ENCODE assay signal across 15 mouse cellular contexts in the genomic region with DNA sequence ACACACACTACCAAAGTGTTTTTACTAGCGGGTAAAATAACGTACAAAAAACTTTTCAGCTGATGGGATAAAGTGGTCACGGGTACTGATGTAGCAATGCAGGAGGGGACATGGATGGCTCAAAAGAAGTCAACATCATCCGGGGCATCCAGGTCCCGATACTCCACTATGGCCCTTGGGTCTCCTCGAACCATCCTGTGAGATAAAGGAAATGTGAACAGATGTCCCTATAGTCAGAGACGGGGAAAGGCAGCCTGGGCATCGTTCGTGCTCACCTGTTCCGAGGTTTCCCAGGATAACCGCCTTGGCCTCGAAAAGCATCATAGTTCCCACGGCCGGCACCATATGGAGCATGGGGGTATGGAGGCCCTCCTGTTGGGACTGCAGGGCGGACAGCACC. TPM values are rescaled to one million over a fixed set of nuclear protein-coding genes. Genes with fewer than 3 reads are reported as not detected.
DNase-seq lines count a peak whose midpoint lies in the region; ATAC-seq lines count a peak whose summit lies in the region.
"Had no signal": no experiment of that assay in that cellular context is flagged by ENCODE, and none has a peak within 500 bp of the region (broad histone marks: within the 10 kb centered on the region; RNA-seq: fewer than 3 reads in every experiment).

No protein-coding gene starts in this region.

- intact Hi-C loops in heart, postnatal 14 days (cut with DNase I), result no loop called here

- H3K27me3 ChIP-seq in heart, embryonic 10.5 days (ENCODE audit: insufficient read depth, poor library complexity, severe bottlenecking), result peaks cover 22% of the 10 kb centered on the region
- peaks cover 25% of the 10 kb centered on the region for H3K27me3 ChIP-seq in midbrain, embryonic 10.5 days (ENCODE audit: low read depth, poor library complexity, severe bottlenecking)
- peaks cover 20% of the 10 kb centered on the region for H3K27me3 ChIP-seq in midbrain, embryonic 13.5 days
- H3K27me3 ChIP-seq in limb, embryonic 10.5 days (ENCODE audit: low read depth, poor library complexity, severe bottlenecking), result peaks cover 26% of the 10 kb centered on the region
- no peaks in the 10 kb centered on the region for H3K27me3 ChIP-seq in liver, embryonic 16.5 days (ENCODE audit: control insufficient read depth, insufficient read depth, low read depth, low read length)

- ATAC-seq in midbrain, embryonic 13.5 days, result no peak
- no peak for ATAC-seq in liver, embryonic 16.5 days (ENCODE audit: low read depth)
- no peak for ATAC-seq in monocyte, adult 5-6 weeks (replicated peaks; ENCODE audit: insufficient number of reproducible peaks, low FRiP score, low TSS enrichment, poor library complexity, severe bottlenecking)
- ATAC-seq: lung, postnatal 0 days had no signal

- H3K9ac ChIP-seq in midbrain, embryonic 13.5 days (replicated peaks), result no peak overlapping the region
- no peak overlapping the region for H3K9ac ChIP-seq in liver, embryonic 16.5 days (ENCODE audit: low read depth, low read length)

- peaks cover 35% of the 10 kb centered on the region for H3K4me1 ChIP-seq in heart, embryonic 10.5 days
- peaks cover 40% of the 10 kb centered on the region for H3K4me1 ChIP-seq in midbrain, embryonic 10.5 days
- peaks cover 25% of the 10 kb centered on the region for H3K4me1 ChIP-seq in midbrain, embryonic 13.5 days (replicated peaks)
- H3K4me1 ChIP-seq in limb, embryonic 10.5 days, result peaks cover 36% of the 10 kb centered on the region
- peaks cover 43% of the 10 kb centered on the region for H3K4me1 ChIP-seq in liver, embryonic 16.5 days (ENCODE audit: control insufficient read depth, low read depth, low read length)

- DNase-seq in heart, embryonic 10.5 days (ENCODE audit: low spot score), result no peak
- DNase-seq in heart, postnatal 14 days, result no peak
- DNase-seq in midbrain, embryonic 10.5 days (ENCODE audit: low spot score), result no peak
- DNase-seq in limb, embryonic 10.5 days (ENCODE audit: low spot score), result no peak
- DNase-seq: adrenal gland, postnatal 10 days; kidney, postnatal 10 days; left cerebral cortex, postnatal 4 days; thymus, postnatal 4 days had no signal

- 91% methylated on average over 15 of the region's 15 CpGs for WGBS in heart, embryonic 10.5 days
- 92% methylated on average over 15 of the region's 15 CpGs for WGBS in midbrain, embryonic 10.5 days
- WGBS in midbrain, embryonic 13.5 days, result 93% methylated on average over 15 of the region's 15 CpGs
- WGBS in limb, embryonic 10.5 days, result 93% methylated on average over 15 of the region's 15 CpGs
- 93% methylated on average over 15 of the region's 15 CpGs for WGBS in liver, embryonic 16.5 days (ENCODE audit: insufficient replicate concordance)

- H3K4me3 ChIP-seq in heart, embryonic 10.5 days, result peak overlapping the region; percentile 74; the same call in 1 of the 2 replicates
- H3K4me3 ChIP-seq in midbrain, embryonic 10.5 days, result peak overlapping the region; percentile 79
- H3K4me3 ChIP-seq in midbrain, embryonic 13.5 days (replicated peaks), result no peak overlapping the region
- 0 out of 2 replicates have a peak overlapping the region, but pooled peaks have one; percentile 62 for H3K4me3 ChIP-seq in limb, embryonic 10.5 days
- H3K4me3 ChIP-seq in liver, embryonic 16.5 days (ENCODE audit: low read depth, low read length), result no peak overlapping the region

- H3K27ac ChIP-seq in heart, embryonic 10.5 days, result no peak overlapping the region
- no peak overlapping the region for H3K27ac ChIP-seq in midbrain, embryonic 10.5 days (replicated peaks)
- no peak overlapping the region for H3K27ac ChIP-seq in midbrain, embryonic 13.5 days
- no peak overlapping the region for H3K27ac ChIP-seq in limb, embryonic 10.5 days
- no peak overlapping the region for H3K27ac ChIP-seq in liver, embryonic 16.5 days (ENCODE audit: low read length)
- H3K27ac ChIP-seq: hindbrain, embryonic 12.5 days had no signal

- no peak overlapping the region for H3K4me2 ChIP-seq in midbrain, embryonic 13.5 days (replicated peaks)
- H3K4me2 ChIP-seq in liver, embryonic 16.5 days (ENCODE audit: low read depth, low read length), result peak overlapping the region; percentile 100; the same call in 1 of the 2 replicates

- H3K36me3 ChIP-seq in heart, embryonic 10.5 days, result peaks cover 58% of the 10 kb centered on the region
- peaks cover 60% of the 10 kb centered on the region for H3K36me3 ChIP-seq in midbrain, embryonic 10.5 days
- H3K36me3 ChIP-seq in midbrain, embryonic 13.5 days, result peaks cover 58% of the 10 kb centered on the region
- H3K36me3 ChIP-seq in limb, embryonic 10.5 days, result peaks cover 62% of the 10 kb centered on the region
- peaks cover 59% of the 10 kb centered on the region for H3K36me3 ChIP-seq in liver, embryonic 16.5 days (ENCODE audit: control insufficient read depth, insufficient read depth)

- H3K9me3 ChIP-seq in heart, embryonic 10.5 days, result no peaks in the 10 kb centered on the region
- no peaks in the 10 kb centered on the region for H3K9me3 ChIP-seq in midbrain, embryonic 10.5 days (replicated peaks)
- no peaks in the 10 kb centered on the region for H3K9me3 ChIP-seq in midbrain, embryonic 13.5 days
- H3K9me3 ChIP-seq in limb, embryonic 10.5 days (replicated peaks), result no peaks in the 10 kb centered on the region
- H3K9me3 ChIP-seq in liver, embryonic 16.5 days (replicated peaks; ENCODE audit: control insufficient read depth, low read length), result no peaks in the 10 kb centered on the region
- H3K9me3 ChIP-seq: embryonic facial prominence, embryonic 15.5 days; forebrain, embryonic 15.5 days; hindbrain, embryonic 12.5 days had no signal

RNA-seq across cellular contexts. Expression of a gene that starts 1.3 kb away (rescaled TPM):
- polyA plus RNA-seq in heart, embryonic 10.5 days (2016; fragmentation: Nextera tagmentation; extraction: Ambion mirVana), result 11.1 and 12.3 TPM in 2 replicates
- total RNA-seq in heart, postnatal 14 days (2021), result 1 to 10 TPM; 6.7 to 8.5 TPM
- polyA plus RNA-seq in midbrain, embryonic 10.5 days (2016; fragmentation: Nextera tagmentation; extraction: Ambion mirVana), result 9.6 and 11.0 TPM in 2 replicates
- polyA plus RNA-seq in midbrain, embryonic 13.5 days (2015; fragmentation: Nextera tagmentation; extraction: Ambion mirVana), result 9.7 and 10.0 TPM in 2 replicates
- 8.1 and 8.5 TPM in 2 replicates for polyA plus RNA-seq in limb, embryonic 10.5 days (2016; fragmentation: Nextera tagmentation; extraction: Ambion mirVana)
- polyA plus RNA-seq in liver, embryonic 16.5 days (2015; fragmentation: Nextera tagmentation; extraction: Ambion mirVana), result 7.0 and 7.8 TPM in 2 replicates
- 0.64 to 3.0 TPM (median 1.2 TPM) in 3 replicates for total RNA-seq in monocyte, adult 5-6 weeks (2017)

RNA-seq across cellular contexts. Expression of a gene that starts 8.4 kb away (rescaled TPM):
- polyA plus RNA-seq in heart, embryonic 10.5 days (2016; fragmentation: Nextera tagmentation; extraction: Ambion mirVana), result 10.7 and 24.1 TPM in 2 replicates
- 1 to 10 TPM; 2.7 to 3.9 TPM for total RNA-seq in heart, postnatal 14 days (2021)
- polyA plus RNA-seq in midbrain, embryonic 10.5 days (2016; fragmentation: Nextera tagmentation; extraction: Ambion mirVana), result 3.4 and 4.8 TPM in 2 replicates
- polyA plus RNA-seq in midbrain, embryonic 13.5 days (2015; fragmentation: Nextera tagmentation; extraction: Ambion mirVana), result 11.2 and 11.3 TPM in 2 replicates
- polyA plus RNA-seq in limb, embryonic 10.5 days (2016; fragmentation: Nextera tagmentation; extraction: Ambion mirVana), result 1.7 and 1.8 TPM in 2 replicates
- polyA plus RNA-seq in liver, embryonic 16.5 days (2015; fragmentation: Nextera tagmentation; extraction: Ambion mirVana), result 14.4 and 18.6 TPM in 2 replicates
- 0.57 to 1.2 TPM in 2 of 3 replicates, not detected in the other for total RNA-seq in monocyte, adult 5-6 weeks (2017)

RNA-seq across cellular contexts. Expression of a gene that starts 11.8 kb away (rescaled TPM):
- polyA plus RNA-seq in heart, embryonic 10.5 days (2016; fragmentation: Nextera tagmentation; extraction: Ambion mirVana), result 124 and 147 TPM in 2 replicates
- total RNA-seq in heart, postnatal 14 days (2021), result 10 to 100 TPM; 84.2 to 84.8 TPM
- 190 and 192 TPM in 2 replicates for polyA plus RNA-seq in midbrain, embryonic 10.5 days (2016; fragmentation: Nextera tagmentation; extraction: Ambion mirVana)
- 116 and 123 TPM in 2 replicates for polyA plus RNA-seq in midbrain, embryonic 13.5 days (2015; fragmentation: Nextera tagmentation; extraction: Ambion mirVana)
- 200 and 201 TPM in 2 replicates for polyA plus RNA-seq in limb, embryonic 10.5 days (2016; fragmentation: Nextera tagmentation; extraction: Ambion mirVana)
- polyA plus RNA-seq in liver, embryonic 16.5 days (2015; fragmentation: Nextera tagmentation; extraction: Ambion mirVana), result 68.0 and 69.7 TPM in 2 replicates
- 250 to 289 TPM (median 261 TPM) in 3 replicates for total RNA-seq in monocyte, adult 5-6 weeks (2017)

RNA-seq across cellular contexts. Expression of a gene that starts 18.5 kb away (rescaled TPM):
- polyA plus RNA-seq in heart, embryonic 10.5 days (2016; fragmentation: Nextera tagmentation; extraction: Ambion mirVana), result 55.6 and 62.2 TPM in 2 replicates
- 10 to 100 TPM; 14.2 to 14.3 TPM for total RNA-seq in heart, postnatal 14 days (2021)
- 61.0 and 61.1 TPM in 2 replicates for polyA plus RNA-seq in midbrain, embryonic 10.5 days (2016; fragmentation: Nextera tagmentation; extraction: Ambion mirVana)
- 19.8 and 22.1 TPM in 2 replicates for polyA plus RNA-seq in midbrain, embryonic 13.5 days (2015; fragmentation: Nextera tagmentation; extraction: Ambion mirVana)
- 73.4 and 75.9 TPM in 2 replicates for polyA plus RNA-seq in limb, embryonic 10.5 days (2016; fragmentation: Nextera tagmentation; extraction: Ambion mirVana)
- polyA plus RNA-seq in liver, embryonic 16.5 days (2015; fragmentation: Nextera tagmentation; extraction: Ambion mirVana), result 9.3 and 9.6 TPM in 2 replicates
- total RNA-seq in monocyte, adult 5-6 weeks (2017), result 2.7 to 4.0 TPM (median 3.2 TPM) in 3 replicates

RNA-seq across cellular contexts. Expression of a gene that starts 37.7 kb away (rescaled TPM):
- 10.6 and 12.0 TPM in 2 replicates for polyA plus RNA-seq in heart, embryonic 10.5 days (2016; fragmentation: Nextera tagmentation; extraction: Ambion mirVana)
- 1 to 10 TPM; 3.8 to 5.4 TPM for total RNA-seq in heart, postnatal 14 days (2021)
- 12.0 and 14.3 TPM in 2 replicates for polyA plus RNA-seq in midbrain, embryonic 10.5 days (2016; fragmentation: Nextera tagmentation; extraction: Ambion mirVana)
- polyA plus RNA-seq in midbrain, embryonic 13.5 days (2015; fragmentation: Nextera tagmentation; extraction: Ambion mirVana), result 21.8 and 23.4 TPM in 2 replicates
- 10.4 and 10.6 TPM in 2 replicates for polyA plus RNA-seq in limb, embryonic 10.5 days (2016; fragmentation: Nextera tagmentation; extraction: Ambion mirVana)
- 2.8 and 3.0 TPM in 2 replicates for polyA plus RNA-seq in liver, embryonic 16.5 days (2015; fragmentation: Nextera tagmentation; extraction: Ambion mirVana)
- total RNA-seq in monocyte, adult 5-6 weeks (2017), result 24.2 to 30.4 TPM (median 25.2 TPM) in 3 replicates

Comparison
In these comparisons a context has a peak if more than half of its experiments do, and no peak if none do; other contexts are left out.
1. H3K4me3 ChIP-seq: peak in heart, embryonic 10.5 days (single experiment), midbrain, embryonic 10.5 days (single experiment) and limb, embryonic 10.5 days (single experiment); none in midbrain, embryonic 13.5 days (single experiment) and liver, embryonic 16.5 days (single experiment).